Mouse (Mus musculus) E14TG2a.4 (cell line): ENCODE data around the gene Usp4.

Experiments used
- CTCF ChIP-seq: conservative IDR thresholded peaks from 2 replicates; pipeline ENCODE4 v1.5.1; 2014; ENCODE audit warnings: low read length
- POU5F1 ChIP-seq: IDR thresholded peaks from 2 replicates; pipeline ENCODE4 v1.6.1; 2014; ENCODE audit warnings: low read length, borderline replicate concordance

GRCm38 (mm10) chr9:108385006-108385405 is 37.4 kb downstream of the Usp4 start:
- no peak for TF ChIP-seq CTCF
- no peak for TF ChIP-seq POU5F1
